Mouse (Mus musculus): ENCODE results near the gene Baiap2l2.
"Not testable (repeated sequence)": the region's sequence is repeated elsewhere in the genome, so short reads cannot be mapped to it uniquely, and the experiment has no call there.

Gene Baiap2l2

GRCm38 (mm10) chr15:79261095-79261725, 24.1 kb downstream of the Baiap2l2 start:
- DNase-seq (ENCODE audit: low spot score in 2 of 2), result peak; percentile 66 to 74

DNA sequence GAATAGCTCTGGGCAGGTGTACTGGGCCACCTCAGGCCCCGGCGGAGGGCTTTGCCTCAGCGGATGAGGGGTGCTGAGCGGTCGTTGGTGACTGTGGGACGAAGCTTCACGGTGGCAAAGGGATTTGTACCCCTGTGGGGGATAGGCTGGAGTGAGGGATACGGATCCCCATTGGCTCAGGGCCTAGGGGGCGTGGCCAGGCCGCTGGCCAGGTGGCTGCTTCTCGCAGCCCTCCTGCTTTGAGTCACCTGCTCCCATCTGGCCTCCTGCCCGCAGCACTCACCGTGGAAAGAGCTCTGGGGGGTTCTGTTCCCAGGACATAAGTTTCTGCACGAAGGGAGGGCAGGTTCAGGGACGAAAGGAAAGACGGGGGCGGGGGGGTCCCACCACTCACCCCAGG, 26.8 kb downstream of the Baiap2l2 start:
- no peak for DNase-seq (ENCODE audit: low spot score in 2 of 2)

DNA sequence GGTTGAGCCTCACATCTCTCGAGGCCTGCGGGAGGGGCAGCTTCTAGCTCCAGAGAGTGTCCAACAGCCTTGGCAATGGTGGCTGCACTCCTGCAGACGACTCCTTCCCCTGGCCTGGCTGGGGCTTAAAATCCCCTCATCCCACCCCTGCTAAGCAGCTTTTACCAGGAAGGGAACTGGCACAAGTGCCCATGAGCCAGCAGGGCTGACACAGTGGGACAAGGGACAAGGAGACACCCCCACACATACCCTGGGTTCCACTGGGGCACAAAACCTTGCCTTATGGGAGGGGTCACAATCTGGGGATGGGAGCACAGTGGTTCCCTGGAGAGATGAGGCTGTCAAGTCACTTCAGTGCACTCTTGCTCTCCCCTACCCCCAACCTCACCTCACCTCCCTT, 30.7 kb downstream of the Baiap2l2 start, which contains the start of gene Slc16a8:
TSS of gene Slc16a8 (minus strand) at position 101 of the 400 bp plus-strand sequence.
- no peak for DNase-seq (ENCODE audit: low spot score in 2 of 2)

DNA sequence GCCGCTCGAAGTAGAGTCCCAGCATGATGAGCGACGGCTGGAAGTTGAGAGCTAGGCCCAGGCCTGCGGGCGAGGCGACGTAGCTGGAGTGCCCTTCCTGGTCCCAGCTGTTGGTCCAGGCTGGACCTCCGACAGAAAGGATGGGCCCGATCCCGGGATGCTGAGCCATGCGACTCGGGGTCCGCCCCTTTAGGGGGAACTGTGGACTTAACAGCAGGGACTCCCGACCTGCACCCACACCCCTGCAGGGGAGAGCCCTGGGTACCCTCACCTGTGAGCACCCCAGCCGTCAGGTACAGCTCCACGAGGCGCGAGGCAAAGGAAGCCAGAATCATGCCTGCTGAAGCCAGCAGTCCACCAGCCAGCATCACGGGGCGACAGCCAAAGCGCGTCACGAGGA, 32.8 kb downstream of the Baiap2l2 start:
- DNase-seq (ENCODE audit: low spot score in 2 of 2), result no peak

- peak; percentile 66 to 72 for DNase-seq (ENCODE audit: low spot score in 2 of 2)
Observed at GRCm38 (mm10) chr15:79251781-79252491, 33.4 kb downstream of the Baiap2l2 start.

GRCm38 (mm10) chr15:79251168-79251567, 34.2 kb downstream of the Baiap2l2 start:
- DNase-seq (ENCODE audit: low spot score in 2 of 2), result no peak

DNA sequence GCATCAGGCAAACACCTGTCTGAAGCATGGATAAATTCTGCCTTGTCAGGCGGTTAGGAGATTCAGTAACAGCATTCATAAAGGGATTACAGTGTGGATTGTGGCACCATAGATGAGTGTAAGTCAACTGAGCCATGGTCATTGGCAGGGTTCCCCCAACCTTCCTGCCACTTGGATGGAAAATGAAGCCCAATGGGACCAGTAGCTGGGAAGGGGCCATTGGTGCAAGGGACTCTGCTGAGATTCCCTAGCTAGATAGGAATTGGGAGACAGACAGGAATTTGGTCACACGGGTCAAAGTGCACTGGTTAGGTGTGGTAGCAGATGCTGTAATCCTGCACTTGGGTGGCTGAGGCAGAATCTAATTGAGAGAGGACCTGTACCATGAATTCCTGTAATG, 35.1 kb downstream of the Baiap2l2 start:
- no peak for DNase-seq (ENCODE audit: low spot score in 2 of 2)

DNA sequence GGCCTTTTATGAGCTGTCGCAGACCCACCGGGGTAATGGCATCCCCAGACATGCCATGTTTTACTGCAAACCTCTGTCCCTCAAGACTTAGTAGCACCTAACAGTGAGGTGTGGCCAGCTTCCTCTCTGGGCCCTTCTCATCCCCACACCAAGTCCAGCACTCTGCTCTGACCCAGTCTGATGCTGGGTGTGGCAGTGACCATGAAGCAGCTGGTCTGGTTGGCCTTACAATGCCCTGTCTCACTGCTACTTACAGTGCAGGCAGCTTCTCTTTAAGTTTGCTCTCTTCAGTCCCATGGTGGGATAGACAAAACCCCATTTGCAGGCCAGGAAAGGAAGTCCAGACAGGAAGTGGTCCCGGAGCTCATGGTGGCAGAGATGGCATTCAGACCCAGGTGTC, 40.0 kb downstream of the Baiap2l2 start:
- DNase-seq (ENCODE audit: low spot score in 2 of 2), result no peak

GRCm38 (mm10) chr15:79244071-79244893, 41.1 kb downstream of the Baiap2l2 start:
- no peak for DNase-seq (ENCODE audit: low spot score in 2 of 2)

DNA sequence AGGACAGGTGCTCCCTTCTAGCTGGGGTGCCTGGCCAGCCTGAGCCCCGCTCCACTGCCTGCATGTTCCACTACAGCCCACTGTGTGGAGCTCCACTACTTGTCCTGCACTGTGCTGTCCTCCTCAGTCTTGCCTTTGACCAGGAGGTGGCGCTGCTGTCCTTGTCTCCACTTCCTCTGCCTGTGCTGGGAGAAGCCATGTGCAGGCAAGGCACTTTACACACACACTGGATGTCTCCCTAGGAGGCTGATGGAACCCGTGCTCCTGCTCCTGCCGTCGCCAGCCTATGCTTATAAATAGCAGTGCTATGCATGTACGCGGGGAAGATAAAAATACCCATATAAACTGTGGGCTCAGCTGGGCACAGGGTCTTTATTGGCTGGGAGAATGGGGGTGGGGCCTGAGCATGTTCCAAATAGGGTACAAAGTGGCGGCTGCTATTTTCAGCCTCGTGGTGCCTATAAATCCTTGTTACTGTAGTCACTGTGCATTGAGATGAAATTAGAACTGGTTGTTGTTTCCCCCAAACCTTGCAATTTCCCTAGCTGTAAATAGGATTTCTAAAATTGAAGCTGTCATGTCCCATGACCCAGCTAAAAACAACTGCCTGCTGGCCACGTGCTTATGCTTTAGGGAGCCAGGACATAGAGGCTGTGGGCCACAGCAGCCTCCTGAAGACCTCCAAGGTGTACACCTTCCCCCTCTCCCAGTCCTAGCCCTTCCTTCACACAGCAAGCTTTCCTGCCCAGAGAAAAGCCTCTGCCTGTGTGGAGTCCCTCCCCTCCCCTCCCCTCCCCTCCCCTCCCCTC, 41.9 kb downstream of the Baiap2l2 start:
- DNase-seq (ENCODE audit: low spot score in 2 of 2), result peak; percentile 99

GRCm38 (mm10) chr15:79242574-79243233, 42.6 kb downstream of the Baiap2l2 start:
- peak in 1 of 2 experiments; percentile 59 for DNase-seq (ENCODE audit: low spot score in 2 of 2)

- DNase-seq (ENCODE audit: low spot score in 2 of 2), result no peak
Observed at GRCm38 (mm10) chr15:79238036-79238435, 47.3 kb downstream of the Baiap2l2 start.

DNA sequence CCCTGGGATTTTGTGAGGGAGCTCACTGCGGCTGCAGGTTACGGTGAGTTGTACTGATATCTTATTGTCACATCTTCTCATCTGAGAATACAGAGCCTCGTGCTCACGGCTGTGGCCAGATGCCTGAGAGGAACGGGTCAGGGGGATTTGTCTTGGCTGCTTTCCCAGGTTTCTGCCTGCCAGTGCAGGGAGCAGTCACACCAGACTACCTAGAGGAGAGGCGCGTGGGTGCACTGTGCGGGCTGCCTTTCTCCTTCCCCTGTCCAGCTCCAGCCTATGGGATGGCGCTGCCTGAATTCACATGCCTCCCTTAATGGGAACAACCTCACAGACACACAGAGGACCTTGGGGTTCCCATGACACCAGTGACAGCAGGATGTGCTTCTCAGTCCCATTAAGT, 50.1 kb downstream of the Baiap2l2 start:
- DNase-seq (ENCODE audit: low spot score in 2 of 2), result no peak

- DNase-seq (ENCODE audit: low spot score in 2 of 2), result peak; percentile 88 to 90
Observed at GRCm38 (mm10) chr15:79229058-79229821, 56.1 kb downstream of the Baiap2l2 start, which contains the start of the genes Pick1 and Gm49486. Gene Pick1, plus strand, starts transcription at chr15:79229173. Gene Gm49486, plus strand, starts transcription at chr15:79229391.

DNA sequence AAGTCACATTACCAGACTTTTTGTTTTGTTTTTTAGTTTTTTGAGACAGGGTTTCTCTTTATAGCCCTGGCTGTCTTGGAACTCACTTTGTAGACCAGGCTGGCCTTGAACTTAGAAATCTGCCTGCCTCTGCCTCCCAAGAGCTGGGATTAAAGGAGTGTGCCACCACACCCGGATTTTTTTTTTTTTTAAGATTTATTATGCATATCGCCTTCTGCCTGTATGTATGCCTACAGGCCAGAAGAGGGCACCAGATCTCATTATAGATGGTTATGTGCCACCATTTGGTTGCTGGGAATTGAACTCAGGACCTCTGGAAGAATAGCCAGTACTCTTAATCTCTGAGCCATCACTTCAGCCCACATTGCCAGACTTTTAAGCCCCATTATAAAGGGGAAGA, 59.6 kb downstream of the Baiap2l2 start:
- DNase-seq (ENCODE audit: low spot score in 2 of 2), result not testable (repeated sequence)

DNA sequence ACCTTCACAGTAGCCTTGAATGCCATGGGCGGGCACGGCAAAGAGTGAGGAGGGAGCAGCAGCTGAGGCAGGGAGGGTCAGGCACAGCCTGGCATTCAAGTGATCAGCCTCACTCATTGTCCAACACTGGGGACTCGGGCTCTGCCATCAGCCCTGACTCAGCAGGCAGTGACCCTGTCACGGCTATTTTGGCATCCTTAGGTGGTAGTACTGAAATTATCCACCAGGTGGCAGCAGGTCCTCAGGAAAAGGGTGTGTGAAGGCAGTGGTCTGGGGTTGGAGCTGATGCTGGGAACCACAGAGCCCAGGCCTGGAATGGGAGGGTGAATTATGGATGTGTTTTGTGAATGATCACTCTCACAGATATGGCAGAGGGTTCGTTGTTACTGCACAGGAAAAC, 60.7 kb downstream of the Baiap2l2 start:
- DNase-seq (ENCODE audit: low spot score in 2 of 2), result peak; percentile 83 to 88

DNA sequence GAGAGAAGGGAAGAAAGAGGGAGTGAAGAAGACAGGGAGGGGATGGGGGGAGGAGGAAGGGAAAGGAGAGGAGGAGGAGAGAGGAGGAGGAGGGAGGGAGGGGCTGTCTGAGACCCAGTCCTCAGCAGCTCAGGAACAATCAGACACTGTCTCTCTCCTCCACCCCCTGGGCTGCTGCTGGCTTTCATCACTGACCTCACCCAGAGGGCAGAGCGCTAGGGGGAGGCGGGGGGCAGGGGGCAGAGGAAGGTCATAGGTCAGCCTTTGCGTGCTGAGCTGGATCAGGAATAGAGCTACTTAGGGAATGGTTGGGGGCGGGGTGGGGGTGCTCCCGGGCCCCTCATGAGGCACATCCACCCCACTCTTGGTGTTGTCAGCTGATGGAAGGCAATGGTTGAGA, 61.7 kb downstream of the Baiap2l2 start:
- no peak for DNase-seq (ENCODE audit: low spot score in 2 of 2)

- DNase-seq (ENCODE audit: low spot score in 2 of 2), result no peak
Observed at GRCm38 (mm10) chr15:79219572-79219971, 65.8 kb downstream of the Baiap2l2 start.

GRCm38 (mm10) chr15:79216191-79216590, 69.1 kb downstream of the Baiap2l2 start:
- no peak for DNase-seq (ENCODE audit: low spot score in 2 of 2)

DNA sequence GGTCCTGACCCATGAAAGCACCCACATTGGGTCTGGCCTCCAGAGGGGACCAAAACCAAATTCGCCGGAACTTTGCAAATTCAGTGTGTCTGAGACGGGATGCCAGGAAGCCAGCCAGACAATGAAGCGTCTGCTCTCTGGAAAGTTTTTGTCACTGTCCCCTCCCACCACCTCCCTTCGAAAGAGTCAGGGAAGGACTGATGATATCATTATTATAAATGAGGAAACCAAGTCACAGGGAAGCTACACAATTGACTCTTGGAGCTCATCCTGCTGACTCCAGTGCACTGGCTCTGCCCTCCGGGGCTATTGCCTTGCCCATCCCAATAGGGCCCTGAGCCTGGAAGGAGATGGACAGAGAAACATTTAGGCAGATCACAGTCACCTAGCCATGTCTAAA, 71.7 kb downstream of the Baiap2l2 start:
- no peak for DNase-seq (ENCODE audit: low spot score in 2 of 2)
